Mouse (Mus musculus): Measurements from ENCODE around the gene Chn2. TPM values are rescaled to one million over a fixed set of nuclear protein-coding genes. Genes with fewer than 3 reads are reported as not detected.

Gene Chn2
- polyA plus RNA-seq, 1 experiment from 2014 or later, result 20.2 TPM

- no peak overlapping the region for H3K9ac ChIP-seq (ENCODE audit: low read depth, low read length)
- H3K36me3 ChIP-seq (ENCODE audit: control insufficient read depth, insufficient read depth, low read length), result no peaks in the 10 kb centered on the region
- H3K4me1 ChIP-seq (ENCODE audit: control insufficient read depth, insufficient read depth, low read length), result no peaks in the 10 kb centered on the region
- H3K9me3 ChIP-seq (ENCODE audit: control insufficient read depth, low read length), result no peaks in the 10 kb centered on the region
- 85% methylated on average over 7 of the region's 7 CpGs for WGBS
- no peak overlapping the region for H3K4me2 ChIP-seq (ENCODE audit: low read depth, low read length)
- H3K4me3 ChIP-seq (ENCODE audit: low read length), result no peak overlapping the region
- H3K27ac ChIP-seq (ENCODE audit: low read length), result no peak overlapping the region
- ATAC-seq, result no peak
- H3K27me3 ChIP-seq (replicated peaks; ENCODE audit: control insufficient read depth, insufficient read depth, low read length), result no peaks in the 10 kb centered on the region
Measured at GRCm38 (mm10) chr6:54211939-54212338, 172.6 kb downstream of the Chn2 start.

GRCm38 (mm10) chr6:54213743-54214142, 174.4 kb downstream of the Chn2 start:
- Histone ChIP-seq H3K4me2 (ENCODE audit: low read depth, low read length) (no peak overlapping the region), H3K9ac (ENCODE audit: low read depth, low read length) (no peak overlapping the region), H3K4me1 (ENCODE audit: control insufficient read depth, insufficient read depth, low read length) (no peaks in the 10 kb centered on the region), H3K9me3 (ENCODE audit: control insufficient read depth, low read length) (no peaks in the 10 kb centered on the region), H3K27ac (ENCODE audit: low read length) (no peak overlapping the region), H3K4me3 (ENCODE audit: low read length) (no peak overlapping the region), H3K36me3 (ENCODE audit: control insufficient read depth, insufficient read depth, low read length) (no peaks in the 10 kb centered on the region), H3K27me3 (replicated peaks; ENCODE audit: control insufficient read depth, insufficient read depth, low read length) (no peaks in the 10 kb centered on the region)
- ATAC-seq, result no peak
- WGBS, result 85% methylated on average over 7 of the region's 7 CpGs

GRCm38 (mm10) chr6:54215636-54216035, 176.3 kb downstream of the Chn2 start:
- no peak overlapping the region for H3K9ac ChIP-seq (ENCODE audit: low read depth, low read length)
- no peaks in the 10 kb centered on the region for H3K27me3 ChIP-seq (replicated peaks; ENCODE audit: control insufficient read depth, insufficient read depth, low read length)
- no peak overlapping the region for H3K27ac ChIP-seq (ENCODE audit: low read length)
- no peak for ATAC-seq
- no peaks in the 10 kb centered on the region for H3K36me3 ChIP-seq (ENCODE audit: control insufficient read depth, insufficient read depth, low read length)
- H3K9me3 ChIP-seq (ENCODE audit: control insufficient read depth, low read length), result no peaks in the 10 kb centered on the region
- H3K4me3 ChIP-seq (ENCODE audit: low read length), result no peak overlapping the region
- WGBS, result 88% methylated on average over 8 of the region's 8 CpGs
- no peak overlapping the region for H3K4me2 ChIP-seq (ENCODE audit: low read depth, low read length)
- H3K4me1 ChIP-seq (ENCODE audit: control insufficient read depth, insufficient read depth, low read length), result no peaks in the 10 kb centered on the region

GRCm38 (mm10) chr6:54216512-54216911, 177.2 kb downstream of the Chn2 start:
- H3K4me2 ChIP-seq (ENCODE audit: low read depth, low read length), result no peak overlapping the region
- no peaks in the 10 kb centered on the region for H3K4me1 ChIP-seq (ENCODE audit: control insufficient read depth, insufficient read depth, low read length)
- no peak for ATAC-seq
- no peak overlapping the region for H3K27ac ChIP-seq (ENCODE audit: low read length)
- 73% methylated on average over 5 of the region's 5 CpGs for WGBS
- H3K27me3 ChIP-seq (replicated peaks; ENCODE audit: control insufficient read depth, insufficient read depth, low read length), result no peaks in the 10 kb centered on the region
- H3K36me3 ChIP-seq (ENCODE audit: control insufficient read depth, insufficient read depth, low read length), result no peaks in the 10 kb centered on the region
- no peak overlapping the region for H3K9ac ChIP-seq (ENCODE audit: low read depth, low read length)
- H3K9me3 ChIP-seq (ENCODE audit: control insufficient read depth, low read length), result no peaks in the 10 kb centered on the region
- no peak overlapping the region for H3K4me3 ChIP-seq (ENCODE audit: low read length)

- Histone ChIP-seq H3K36me3 (ENCODE audit: control insufficient read depth, insufficient read depth, low read length) (no peaks in the 10 kb centered on the region), H3K27ac (ENCODE audit: low read length) (no peak overlapping the region), H3K9ac (ENCODE audit: low read depth, low read length) (no peak overlapping the region), H3K4me1 (ENCODE audit: control insufficient read depth, insufficient read depth, low read length) (no peaks in the 10 kb centered on the region), H3K4me2 (ENCODE audit: low read depth, low read length) (no peak overlapping the region), H3K9me3 (ENCODE audit: control insufficient read depth, low read length) (no peaks in the 10 kb centered on the region), H3K4me3 (ENCODE audit: low read length) (no peak overlapping the region), H3K27me3 (replicated peaks; ENCODE audit: control insufficient read depth, insufficient read depth, low read length) (no peaks in the 10 kb centered on the region)
- 70% methylated on average over 14 of the region's 14 CpGs for WGBS
- no peak for ATAC-seq
Measured at GRCm38 (mm10) chr6:54220124-54220523, 180.8 kb downstream of the Chn2 start.

GRCm38 (mm10) chr6:54223529-54223928, 184.2 kb downstream of the Chn2 start:
- no peak for ATAC-seq
- Histone ChIP-seq H3K27me3 (replicated peaks; ENCODE audit: control insufficient read depth, insufficient read depth, low read length) (no peaks in the 10 kb centered on the region), H3K9me3 (ENCODE audit: control insufficient read depth, low read length) (no peaks in the 10 kb centered on the region), H3K4me3 (ENCODE audit: low read length) (no peak overlapping the region), H3K4me2 (ENCODE audit: low read depth, low read length) (no peak overlapping the region), H3K9ac (ENCODE audit: low read depth, low read length) (no peak overlapping the region), H3K36me3 (ENCODE audit: control insufficient read depth, insufficient read depth, low read length) (no peaks in the 10 kb centered on the region), H3K4me1 (ENCODE audit: control insufficient read depth, insufficient read depth, low read length) (peaks cover 8% of the 10 kb centered on the region; the same call in 1 of the 2 replicates), H3K27ac (ENCODE audit: low read length) (no peak overlapping the region)
- WGBS, result 91% methylated on average over 4 of the region's 4 CpGs

- H3K36me3 ChIP-seq (ENCODE audit: control insufficient read depth, insufficient read depth, low read length), result no peaks in the 10 kb centered on the region
- no peaks in the 10 kb centered on the region for H3K27me3 ChIP-seq (replicated peaks; ENCODE audit: control insufficient read depth, insufficient read depth, low read length)
- no peak overlapping the region for H3K4me2 ChIP-seq (ENCODE audit: low read depth, low read length)
- H3K9ac ChIP-seq (ENCODE audit: low read depth, low read length), result no peak overlapping the region
- ATAC-seq, result no peak
- no peak overlapping the region for H3K27ac ChIP-seq (ENCODE audit: low read length)
- H3K4me3 ChIP-seq (ENCODE audit: low read length), result no peak overlapping the region
- H3K4me1 ChIP-seq (ENCODE audit: control insufficient read depth, insufficient read depth, low read length), result peaks cover 8% of the 10 kb centered on the region; the same call in 1 of the 2 replicates
- no peaks in the 10 kb centered on the region for H3K9me3 ChIP-seq (ENCODE audit: control insufficient read depth, low read length)
- 70% methylated on average over 11 of the region's 11 CpGs for WGBS
Measured at GRCm38 (mm10) chr6:54224325-54224724, 185.0 kb downstream of the Chn2 start.

- no peak for ATAC-seq
- Histone ChIP-seq H3K4me2 (ENCODE audit: low read depth, low read length) (no peak overlapping the region), H3K4me3 (ENCODE audit: low read length) (no peak overlapping the region), H3K4me1 (ENCODE audit: control insufficient read depth, insufficient read depth, low read length) (peaks cover 8% of the 10 kb centered on the region; the same call in 1 of the 2 replicates), H3K9me3 (ENCODE audit: control insufficient read depth, low read length) (no peaks in the 10 kb centered on the region), H3K27me3 (replicated peaks; ENCODE audit: control insufficient read depth, insufficient read depth, low read length) (no peaks in the 10 kb centered on the region), H3K9ac (ENCODE audit: low read depth, low read length) (no peak overlapping the region), H3K27ac (ENCODE audit: low read length) (no peak overlapping the region), H3K36me3 (ENCODE audit: control insufficient read depth, insufficient read depth, low read length) (no peaks in the 10 kb centered on the region)
- 48% methylated on average over 4 of the region's 4 CpGs for WGBS
Measured at GRCm38 (mm10) chr6:54225327-54225726, 186.0 kb downstream of the Chn2 start.

- no peak overlapping the region for H3K27ac ChIP-seq (ENCODE audit: low read length)
- no peak overlapping the region for H3K4me2 ChIP-seq (ENCODE audit: low read depth, low read length)
- no peaks in the 10 kb centered on the region for H3K9me3 ChIP-seq (ENCODE audit: control insufficient read depth, low read length)
- H3K4me1 ChIP-seq (ENCODE audit: control insufficient read depth, insufficient read depth, low read length), result peaks cover 8% of the 10 kb centered on the region; the same call in 1 of the 2 replicates
- H3K27me3 ChIP-seq (replicated peaks; ENCODE audit: control insufficient read depth, insufficient read depth, low read length), result no peaks in the 10 kb centered on the region
- no peaks in the 10 kb centered on the region for H3K36me3 ChIP-seq (ENCODE audit: control insufficient read depth, insufficient read depth, low read length)
- H3K4me3 ChIP-seq (ENCODE audit: low read length), result no peak overlapping the region
- peak; percentile 73 for ATAC-seq
- 83% methylated on average over 3 of the region's 3 CpGs for WGBS
- no peak overlapping the region for H3K9ac ChIP-seq (ENCODE audit: low read depth, low read length)
Measured at GRCm38 (mm10) chr6:54227061-54227460, 187.7 kb downstream of the Chn2 start.

- peaks cover 8% of the 10 kb centered on the region; the same call in 1 of the 2 replicates for H3K4me1 ChIP-seq (ENCODE audit: control insufficient read depth, insufficient read depth, low read length)
- no peak overlapping the region for H3K27ac ChIP-seq (ENCODE audit: low read length)
- no peaks in the 10 kb centered on the region for H3K27me3 ChIP-seq (replicated peaks; ENCODE audit: control insufficient read depth, insufficient read depth, low read length)
- ATAC-seq, result no peak
- WGBS, result 66% methylated on average over 9 of the region's 9 CpGs
- no peak overlapping the region for H3K4me2 ChIP-seq (ENCODE audit: low read depth, low read length)
- no peak overlapping the region for H3K4me3 ChIP-seq (ENCODE audit: low read length)
- no peaks in the 10 kb centered on the region for H3K9me3 ChIP-seq (ENCODE audit: control insufficient read depth, low read length)
- H3K36me3 ChIP-seq (ENCODE audit: control insufficient read depth, insufficient read depth, low read length), result no peaks in the 10 kb centered on the region
- H3K9ac ChIP-seq (ENCODE audit: low read depth, low read length), result no peak overlapping the region
Measured at GRCm38 (mm10) chr6:54228421-54228820, 189.1 kb downstream of the Chn2 start.
